Mouse (Mus musculus) liver, embryonic 15.5 days (tissue): ENCODE measurements around the gene Ubap2l. TPM values are rescaled to one million over a fixed set of nuclear protein-coding genes. Genes with fewer than 3 reads are reported as not detected.
A peak's percentile ranks its signal among the peaks of the same experiment; 100 is the strongest.

Experiments used
- ATAC-seq: fragments of 200-750 bp; cut with Nextera tagmentation; 2 replicates; pipeline ENCODE4 v1.8.0; 2017; ENCODE audit warnings: moderate number of reproducible peaks, mild to moderate bottlenecking, moderate library complexity; ENCODE audit not compliant: insufficient read depth
- H3K27ac ChIP-seq: fragments of 300-500 bp; sonication (generic); replicated peaks from 2 replicates; pipeline ENCODE4 v1.5.1; 2015; ENCODE audit warnings: mild to moderate bottlenecking, inconsistent platforms
- H3K27me3 ChIP-seq: fragments of 300-500 bp; sonication (generic); 2 replicates; pipeline ENCODE4 v1.6.1; 2015; ENCODE audit warnings: mild to moderate bottlenecking, inconsistent platforms
- H3K36me3 ChIP-seq: fragments of 300-500 bp; sonication (generic); replicated peaks from 2 replicates; pipeline ENCODE4 v1.6.1; 2015; ENCODE audit warnings: moderate library complexity, mild to moderate bottlenecking, inconsistent platforms
- H3K4me1 ChIP-seq: fragments of 300-500 bp; sonication (generic); replicated peaks from 2 replicates; pipeline ENCODE4 v1.6.1; 2015; ENCODE audit warnings: inconsistent platforms
- H3K4me2 ChIP-seq: fragments of 300-500 bp; sonication (generic); 2 replicates; pipeline ENCODE4 v1.6.1; 2015; ENCODE audit warnings: moderate library complexity, mild to moderate bottlenecking, inconsistent platforms
- H3K4me3 ChIP-seq: fragments of 300-500 bp; sonication (generic); replicated peaks from 2 replicates; pipeline ENCODE4 v1.5.1; 2015; ENCODE audit warnings: mild to moderate bottlenecking, inconsistent platforms
- H3K9ac ChIP-seq: fragments of 300-500 bp; sonication (generic); 2 replicates; pipeline ENCODE4 v1.6.1; 2015; ENCODE audit warnings: moderate library complexity, mild to moderate bottlenecking, inconsistent platforms
- H3K9me3 ChIP-seq: fragments of 300-500 bp; sonication (generic); replicated peaks from 2 replicates; pipeline ENCODE4 v1.6.1; 2016; ENCODE audit warnings: inconsistent platforms
- WGBS: fragments of 180-500 bp; shearing (Covaris S2); methylation state at CpG from one replicate; pipeline ENCODE4 v1.1.7; 2015; ENCODE audit warnings: mixed read lengths; ENCODE audit not compliant: insufficient replicate concordance; 5-methylcytosine and 5-hydroxymethylcytosine counted together
- microRNA counts: library from miRNA; unstranded; fragments of <30 nt; microRNA quantifications from one replicate; lab custom pipeline; 2016
- microRNA-seq: library from miRNA; unstranded; fragments of <30 nt; microRNA quantifications from one replicate; pipeline ENCODE4, GENCODE M21; 2016
- polyA plus RNA-seq: library from polyadenylated mRNA; unstranded; fragments of >200 nt; fragmentation: Nextera tagmentation; extraction: Ambion mirVana; gene quantifications from 2 replicates; pipeline ENCODE4 v1.2.1, GENCODE M21; 2015

The Ubap2l gene
- polyA plus RNA-seq, 1 experiment from 2014 or later: 61.5 TPM

DNA sequence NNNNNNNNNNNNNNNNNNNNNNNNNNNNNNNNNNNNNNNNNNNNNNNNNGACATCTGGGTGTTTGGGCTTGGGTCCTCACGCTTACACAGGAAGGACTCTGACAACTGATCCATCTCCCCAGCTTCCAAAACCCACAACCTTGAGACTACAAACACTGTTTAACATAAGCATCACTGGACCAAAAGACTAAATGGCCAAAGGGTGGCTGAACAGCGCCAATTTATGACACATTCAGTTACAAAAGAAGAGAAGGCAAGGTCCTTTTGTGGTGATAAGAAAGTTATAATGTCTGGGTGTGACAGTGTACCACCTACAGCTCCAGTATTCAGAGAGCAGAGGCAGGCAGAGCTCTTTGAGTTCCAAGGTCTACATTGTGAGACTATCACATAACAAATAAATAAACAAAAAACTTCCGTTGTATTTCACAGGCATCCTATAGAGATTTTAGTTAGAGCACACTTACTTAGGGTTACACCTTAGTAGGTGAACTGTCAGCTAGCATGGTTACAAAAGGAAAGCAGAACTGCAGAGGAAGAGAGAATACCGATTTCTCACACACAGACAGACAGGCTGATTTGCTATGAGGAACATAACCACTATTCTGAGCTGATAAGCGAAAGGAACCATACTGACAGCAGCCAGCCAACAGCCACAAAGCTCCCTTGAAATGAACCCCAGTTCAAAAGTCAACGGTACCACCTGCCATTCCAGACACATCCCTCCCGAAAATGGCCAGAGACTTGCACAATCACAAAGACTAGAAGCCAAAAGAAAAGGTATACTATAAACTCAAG is 96.1 kb downstream of the Ubap2l start:
- peaks cover 18% of the 10 kb centered on the region for H3K4me1 ChIP-seq
- H3K4me3 ChIP-seq: no peak overlapping the region
- WGBS: 64% methylated on average over 7 of the region's 7 CpGs
- no peak overlapping the region for H3K4me2 ChIP-seq
- ATAC-seq: no peak
- H3K36me3 ChIP-seq: peaks cover 5% of the 10 kb centered on the region; the same call in 1 of the 2 replicates
- peaks cover 26% of the 10 kb centered on the region for H3K27me3 ChIP-seq
- no peak overlapping the region for H3K9ac ChIP-seq
- no peaks in the 10 kb centered on the region for H3K9me3 ChIP-seq
- H3K27ac ChIP-seq: no peak overlapping the region

DNA sequence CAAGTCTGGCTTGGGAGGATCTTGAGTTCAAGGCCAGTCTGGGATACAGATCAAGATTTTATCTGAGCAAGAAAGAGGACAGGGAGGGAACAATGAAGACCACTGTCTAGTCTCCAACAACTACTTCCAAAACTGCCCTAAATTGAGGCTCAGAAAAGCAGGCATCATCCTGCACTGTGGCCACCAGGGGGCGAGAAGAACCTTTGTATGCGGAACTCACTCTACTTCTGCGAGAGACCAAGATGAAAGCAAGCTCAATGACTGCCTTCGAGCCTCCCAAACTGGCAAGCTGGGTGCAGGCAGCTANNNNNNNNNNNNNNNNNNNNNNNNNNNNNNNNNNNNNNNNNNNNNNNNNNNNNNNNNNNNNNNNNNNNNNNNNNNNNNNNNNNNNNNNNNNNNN is 99.0 kb downstream of the Ubap2l start:
- Histone ChIP-seq H3K9me3 (no peaks in the 10 kb centered on the region), H3K27me3 (no peaks in the 10 kb centered on the region), H3K36me3 (peaks cover 14% of the 10 kb centered on the region; the same call in 1 of the 2 replicates), H3K4me3 (no peak overlapping the region), H3K4me1 (no peaks in the 10 kb centered on the region), H3K27ac (no peak overlapping the region), H3K9ac (no peak overlapping the region), H3K4me2 (no peak overlapping the region)
- ATAC-seq: no peak
- 3% methylated on average over 4 of the region's 4 CpGs for WGBS

MicroRNA genes within 50 kb of the gene (microRNA counts, 519-probe panel; counts per million panel counts)
- 3,951 counts per million, percentile 81 among the panel's probes with 10 or more counts for microRNA mmu-miR-190b (lab: Ali Mortazavi, UCI)

Small RNAs within 50 kb of the gene (microRNA-seq; reads per million reads assigned to microRNA genes)
- gene Mir190b (18.0 reads per million, percentile 34 among the genes with 10 or more reads in this experiment), gene Mir7669 (1.3 reads per million)

Other genes with a start within 250 kb of the Ubap2l start
- gene She, start 221.3 kb downstream of the Ubap2l start, polyA plus RNA-seq: 0.93 and 1.2 TPM in 2 replicates
- gene Il6ra, start 139.4 kb downstream of the Ubap2l start, polyA plus RNA-seq: 5.3 and 6.3 TPM in 2 replicates
- gene Atp8b2, start 89.1 kb downstream of the Ubap2l start, polyA plus RNA-seq: 1.3 and 1.7 TPM in 2 replicates
- gene Hax1, start 53.8 kb downstream of the Ubap2l start, polyA plus RNA-seq: 118 and 124 TPM in 2 replicates
- gene 4933434E20Rik, start 992 bp downstream of the Ubap2l start, polyA plus RNA-seq: 71.4 and 75.6 TPM in 2 replicates
- 185 and 190 TPM in 2 replicates for gene Tpm3, start 20.0 kb upstream of the Ubap2l start, polyA plus RNA-seq
- gene Nup210l, start 51.5 kb upstream of the Ubap2l start, polyA plus RNA-seq: 0.05 and 0.08 TPM in 2 replicates
- 479 and 574 TPM in 2 replicates for gene Rps27, start 161.0 kb upstream of the Ubap2l start, polyA plus RNA-seq
- gene Rab13, start 161.1 kb upstream of the Ubap2l start, polyA plus RNA-seq: 3.7 and 4.7 TPM in 2 replicates
- 40.7 and 42.7 TPM in 2 replicates for gene Jtb, start 179.0 kb upstream of the Ubap2l start, polyA plus RNA-seq
- 0.37 and 0.47 TPM in 2 replicates for gene Creb3l4, start 190.9 kb upstream of the Ubap2l start, polyA plus RNA-seq
- 27.6 and 28.1 TPM in 2 replicates for gene Slc39a1, start 195.5 kb upstream of the Ubap2l start, polyA plus RNA-seq
- gene Crtc2, start 201.5 kb upstream of the Ubap2l start, polyA plus RNA-seq: 6.1 and 7.9 TPM in 2 replicates
- gene Dennd4b, start 212.6 kb upstream of the Ubap2l start, polyA plus RNA-seq: 2.3 and 2.6 TPM in 2 replicates
- 3.4 and 3.5 TPM in 2 replicates for gene Gatad2b, start 240.6 kb upstream of the Ubap2l start, polyA plus RNA-seq